22 mouse cellular contexts compared by ENCODE assay signal in genomic region chr14:28286511-28286910, GRCm38 (mm10).
A peak's percentile ranks its signal among the peaks of the same experiment; 100 is the strongest.
DNase-seq lines count a peak whose midpoint lies in the region; ATAC-seq lines count a peak whose summit lies in the region.
"Had no signal": no experiment of that assay in that cellular context is flagged by ENCODE, and none has a peak within 500 bp of the region (broad histone marks: within the 10 kb centered on the region; RNA-seq: fewer than 3 reads in every experiment).

No protein-coding gene starts in this region.

- no peak overlapping the region for H3K4me2 ChIP-seq in kidney, embryonic 16.5 days (replicated peaks; ENCODE audit: low read depth, low read length)
- H3K4me2 ChIP-seq: heart, embryonic 13.5 days; hindbrain, embryonic 13.5 days; liver, embryonic 13.5 days; lung, embryonic 14.5 days; midbrain, embryonic 12.5 days had no signal

- no peaks in the 10 kb centered on the region for H3K27me3 ChIP-seq in kidney, embryonic 16.5 days (ENCODE audit: insufficient read depth, low read length)
- H3K27me3 ChIP-seq: heart, embryonic 13.5 days; hindbrain, embryonic 13.5 days; liver, embryonic 13.5 days; midbrain, embryonic 12.5 days had no signal

- no peaks in the 10 kb centered on the region for H3K36me3 ChIP-seq in kidney, embryonic 16.5 days (ENCODE audit: insufficient read depth, low read length)
- H3K36me3 ChIP-seq: forebrain, embryonic 10.5 days; heart, embryonic 13.5 days; hindbrain, embryonic 13.5 days; liver, embryonic 13.5 days; midbrain, embryonic 12.5 days had no signal

- peak; percentile 26 for DNase-seq in kidney, adult 11 months
- DNase-seq in 3T3-L1 (ENCODE audit: low read depth, low spot score) (peak; percentile 9), adipocyte (ENCODE audit: low spot score) (peak; percentile 7), MN1 (ENCODE audit: low spot score) (no peak)
- DNase-seq in kidney, postnatal 10 days = peak; percentile 53
- no peak for DNase-seq in layer of hippocampus, adult 11-12 months (ENCODE audit: low spot score)
- DNase-seq: cerebellum, adult 11-12 months; cerebellum, postnatal 10 days; gastrocnemius, postnatal 14 days; heart, postnatal 14 days; liver, embryonic 13.5 days; lung, embryonic 14.5 days; right cerebral cortex, postnatal 14 days; thymus, adult 2 months; thymus, postnatal 4 days had no signal

- H3K9ac ChIP-seq in kidney, embryonic 16.5 days (replicated peaks; ENCODE audit: low read length) = no peak overlapping the region
- H3K9ac ChIP-seq: heart, embryonic 13.5 days; hindbrain, embryonic 13.5 days; liver, embryonic 13.5 days; lung, embryonic 14.5 days; midbrain, embryonic 12.5 days had no signal

- no peaks in the 10 kb centered on the region for H3K4me1 ChIP-seq in kidney, embryonic 16.5 days (ENCODE audit: insufficient read depth, low read length)
- H3K4me1 ChIP-seq: hindbrain, embryonic 13.5 days; liver, embryonic 13.5 days; midbrain, embryonic 12.5 days had no signal

- H3K27ac ChIP-seq in kidney, embryonic 16.5 days (ENCODE audit: low read length) = no peak overlapping the region
- H3K27ac ChIP-seq: forebrain, embryonic 10.5 days; heart, embryonic 13.5 days; hindbrain, embryonic 13.5 days; liver, embryonic 13.5 days; midbrain, embryonic 12.5 days; stomach, postnatal 0 days had no signal

- ATAC-seq in kidney, embryonic 16.5 days (ENCODE audit: low FRiP score, low TSS enrichment) = no peak
- ATAC-seq: forebrain, embryonic 16.5 days had no signal

- no peaks in the 10 kb centered on the region for H3K9me3 ChIP-seq in kidney, embryonic 16.5 days (ENCODE audit: low read length)
- H3K9me3 ChIP-seq: forebrain, embryonic 10.5 days; heart, embryonic 13.5 days; hindbrain, embryonic 13.5 days; liver, embryonic 13.5 days; midbrain, embryonic 12.5 days had no signal

- no peak overlapping the region for H3K4me3 ChIP-seq in kidney, embryonic 16.5 days (ENCODE audit: low read length)
- H3K4me3 ChIP-seq: forebrain, embryonic 10.5 days; heart, embryonic 13.5 days; hindbrain, embryonic 13.5 days; liver, embryonic 13.5 days; midbrain, embryonic 12.5 days had no signal

Comparison
In these comparisons a context has a peak if more than half of its experiments do, and no peak if none do; other contexts are left out.
1. DNase-seq: peak in kidney, adult 11 months (single experiment), 3T3-L1 (single experiment), adipocyte (single experiment) and kidney, postnatal 10 days (single experiment); none in layer of hippocampus, adult 11-12 months (single experiment) and MN1 (single experiment).